ENCODE assay signal across 16 mouse cellular contexts in genomic region chr14:76868831-76869230, GRCm38 (mm10).
"Had no signal": no experiment of that assay in that cellular context is flagged by ENCODE, and none has a peak within 500 bp of the region (broad histone marks: within the 10 kb centered on the region; RNA-seq: fewer than 3 reads in every experiment).

No protein-coding gene starts in this region.

- DNase-seq: kidney, adult 8-10 months; kidney, postnatal 36 days; layer of hippocampus, postnatal 36 days; liver; liver, embryonic 13.5 days; liver, postnatal 0 days; lung, postnatal 14 days; retina, postnatal 1 day; right cerebral cortex, postnatal 14 days; thymus, postnatal 36 days had no signal

- H3K4me2 ChIP-seq: liver, embryonic 13.5 days; lung, embryonic 15.5 days; midbrain, embryonic 11.5 days; midbrain, embryonic 15.5 days; neural tube, embryonic 13.5 days had no signal

- H3K4me3 ChIP-seq: liver, embryonic 13.5 days; lung, embryonic 15.5 days; midbrain, embryonic 15.5 days; neural tube, embryonic 13.5 days had no signal

- H3K27me3 ChIP-seq: liver, embryonic 13.5 days; lung, embryonic 15.5 days; midbrain, embryonic 15.5 days; neural tube, embryonic 13.5 days had no signal

- H3K9ac ChIP-seq: liver, embryonic 13.5 days; liver, postnatal 0 days; lung, embryonic 15.5 days; midbrain, embryonic 15.5 days; neural tube, embryonic 13.5 days had no signal

- ATAC-seq: intestine, postnatal 0 days; liver, postnatal 0 days; midbrain, embryonic 15.5 days had no signal

- H3K9me3 ChIP-seq: liver, embryonic 13.5 days; lung, embryonic 15.5 days; midbrain, embryonic 15.5 days; neural tube, embryonic 13.5 days had no signal

- H3K4me1 ChIP-seq: liver, embryonic 13.5 days had no signal

- H3K27ac ChIP-seq: liver, embryonic 13.5 days; lung, embryonic 15.5 days; macrophage; midbrain, embryonic 15.5 days; neural tube, embryonic 13.5 days had no signal

- H3K36me3 ChIP-seq: liver, embryonic 13.5 days; lung, embryonic 15.5 days; midbrain, embryonic 15.5 days; neural tube, embryonic 13.5 days had no signal
